Mouse (Mus musculus) forebrain, postnatal 0 days (tissue): Measurements from ENCODE around the gene Olfr228. TPM values are rescaled to one million over a fixed set of nuclear protein-coding genes. Genes with fewer than 3 reads are reported as not detected.

Experiments used
- polyA plus RNA-seq: library from polyadenylated mRNA; unstranded; fragments of >200 nt; fragmentation: Nextera tagmentation; extraction: Ambion mirVana; gene quantifications from 2 replicates; pipeline ENCODE4 v1.2.1, GENCODE M21; 2015
- total RNA-seq: library from RNA; depleted of rRNA; stranded (reverse); fragments of >200 nt; gene quantifications from 2 replicates; pipeline ENCODE4 v1.2.3, GENCODE M21; 2014; rRNA removed

Gene Olfr228
- total and polyA plus RNA-seq, 2 experiments from 2014 or later, result not detected

Other genes starting within 250 kb of the Olfr228 start
- gene Olfr1048, start 247.1 kb downstream of the Olfr228 start, total RNA-seq, result not detected in 2 replicates
- gene Olfr1048, start 247.1 kb downstream of the Olfr228 start, polyA plus RNA-seq, result not detected in 2 replicates
- gene Olfr1049, start 229.1 kb downstream of the Olfr228 start, total RNA-seq, result not detected in 2 replicates
- gene Olfr1049, start 229.1 kb downstream of the Olfr228 start, polyA plus RNA-seq, result not detected in 2 replicates
- gene Olfr1051, start 208.3 kb downstream of the Olfr228 start, total RNA-seq, result not detected in 2 replicates
- not detected in 2 replicates for gene Olfr1051, start 208.3 kb downstream of the Olfr228 start, polyA plus RNA-seq
- gene Olfr1052, start 194.9 kb downstream of the Olfr228 start, total RNA-seq, result not detected in 2 replicates
- not detected in 2 replicates for gene Olfr1052, start 194.9 kb downstream of the Olfr228 start, polyA plus RNA-seq
- gene Olfr1053, start 172.1 kb downstream of the Olfr228 start, total RNA-seq, result not detected in 2 replicates
- gene Olfr1053, start 172.1 kb downstream of the Olfr228 start, polyA plus RNA-seq, result not detected in 2 replicates
- gene Olfr1054, start 152.0 kb downstream of the Olfr228 start, total RNA-seq, result not detected in 2 replicates
- gene Olfr1054, start 152.0 kb downstream of the Olfr228 start, polyA plus RNA-seq, result not detected in 2 replicates
- gene Olfr1055, start 137.1 kb downstream of the Olfr228 start, total RNA-seq, result not detected in 2 replicates
- gene Olfr1055, start 137.1 kb downstream of the Olfr228 start, polyA plus RNA-seq, result not detected in 2 replicates
- not detected in 2 replicates for gene Olfr1056, start 124.9 kb downstream of the Olfr228 start, total RNA-seq
- gene Olfr1056, start 124.9 kb downstream of the Olfr228 start, polyA plus RNA-seq, result not detected in 2 replicates
- not detected in 2 replicates for gene Olfr1057, start 109.0 kb downstream of the Olfr228 start, total RNA-seq
- gene Olfr1057, start 109.0 kb downstream of the Olfr228 start, polyA plus RNA-seq, result not detected in 2 replicates
- gene Olfr1058, start 98.8 kb downstream of the Olfr228 start, total RNA-seq, result not detected in 2 replicates
- not detected in 2 replicates for gene Olfr1058, start 98.8 kb downstream of the Olfr228 start, polyA plus RNA-seq
- not detected in 2 replicates for gene Olfr1061, start 73.3 kb downstream of the Olfr228 start, total RNA-seq
- gene Olfr1061, start 73.3 kb downstream of the Olfr228 start, polyA plus RNA-seq, result not detected in 2 replicates
- not detected in 2 replicates for gene Olfr1062, start 60.6 kb downstream of the Olfr228 start, total RNA-seq
- not detected in 2 replicates for gene Olfr1062, start 60.6 kb downstream of the Olfr228 start, polyA plus RNA-seq
- not detected in 2 replicates for gene Olfr1065, start 36.8 kb downstream of the Olfr228 start, total RNA-seq
- gene Olfr1065, start 36.8 kb downstream of the Olfr228 start, polyA plus RNA-seq, result not detected in 2 replicates
- gene Olfr1066, start 31.1 kb downstream of the Olfr228 start, total RNA-seq, result not detected in 2 replicates
- not detected in 2 replicates for gene Olfr1066, start 31.1 kb downstream of the Olfr228 start, polyA plus RNA-seq
- not detected in 2 replicates for gene Olfr1076, start 21.1 kb upstream of the Olfr228 start, total RNA-seq
- gene Olfr1076, start 21.1 kb upstream of the Olfr228 start, polyA plus RNA-seq, result not detected in 2 replicates
- not detected in 2 replicates for gene Olfr1079, start 55.1 kb upstream of the Olfr228 start, total RNA-seq
- not detected in 2 replicates for gene Olfr1079, start 55.1 kb upstream of the Olfr228 start, polyA plus RNA-seq
- gene Olfr1080, start 70.8 kb upstream of the Olfr228 start, total RNA-seq, result not detected in 2 replicates
- not detected in 2 replicates for gene Olfr1080, start 70.8 kb upstream of the Olfr228 start, polyA plus RNA-seq
- gene Olfr1082, start 111.6 kb upstream of the Olfr228 start, total RNA-seq, result not detected in 2 replicates
- gene Olfr1082, start 111.6 kb upstream of the Olfr228 start, polyA plus RNA-seq, result not detected in 2 replicates
- not detected in 2 replicates for gene Olfr1084, start 152.3 kb upstream of the Olfr228 start, total RNA-seq
- gene Olfr1084, start 152.3 kb upstream of the Olfr228 start, polyA plus RNA-seq, result not detected in 2 replicates
- not detected in 2 replicates for gene Olfr1085, start 174.6 kb upstream of the Olfr228 start, total RNA-seq
- not detected in 2 replicates for gene Olfr1085, start 174.6 kb upstream of the Olfr228 start, polyA plus RNA-seq
- not detected in 2 replicates for gene Olfr1086, start 192.7 kb upstream of the Olfr228 start, total RNA-seq
- gene Olfr1086, start 192.7 kb upstream of the Olfr228 start, polyA plus RNA-seq, result not detected in 2 replicates
- not detected in 2 replicates for gene Olfr1087, start 211.0 kb upstream of the Olfr228 start, total RNA-seq
- gene Olfr1087, start 211.0 kb upstream of the Olfr228 start, polyA plus RNA-seq, result not detected in 2 replicates
- gene Olfr1089, start 246.3 kb upstream of the Olfr228 start, total RNA-seq, result not detected in 2 replicates
- gene Olfr1089, start 246.3 kb upstream of the Olfr228 start, polyA plus RNA-seq, result not detected in 2 replicates